Mouse (Mus musculus): ENCODE measurements around the gene Tent4a. TPM values are rescaled to one million over a fixed set of nuclear protein-coding genes. Genes with fewer than 3 reads are reported as not detected.

Gene Tent4a
- polyA plus RNA-seq, 1 experiment from 2014 or later = 6.4 TPM

GRCm38 (mm10) chr13:69478703-69479102 is 55.7 kb downstream of the Tent4a start:
- no peak for ATAC-seq
- H3K4me1 ChIP-seq (ENCODE audit: control insufficient read depth, insufficient read depth, low read depth, low read length) = peaks cover 14% of the 10 kb centered on the region
- H3K27me3 ChIP-seq (replicated peaks; ENCODE audit: control insufficient read depth, insufficient read depth, low read length) = peaks cover 8% of the 10 kb centered on the region
- H3K27ac ChIP-seq (ENCODE audit: low read depth, low read length) = no peak overlapping the region
- H3K9ac ChIP-seq (ENCODE audit: low read depth, low read length) = no peak overlapping the region
- no peaks in the 10 kb centered on the region for H3K36me3 ChIP-seq (ENCODE audit: control insufficient read depth, insufficient read depth, low read length)
- 80% methylated on average over 6 of the region's 6 CpGs for WGBS
- no peaks in the 10 kb centered on the region for H3K9me3 ChIP-seq (ENCODE audit: control insufficient read depth, low read length)
- H3K4me2 ChIP-seq (ENCODE audit: low read length) = no peak overlapping the region
- no peak overlapping the region for H3K4me3 ChIP-seq (ENCODE audit: low read length)

GRCm38 (mm10) chr13:69460635-69461465 is 73.6 kb downstream of the Tent4a start:
- H3K4me1 ChIP-seq (ENCODE audit: control insufficient read depth, insufficient read depth, low read depth, low read length) = no peaks in the 10 kb centered on the region
- WGBS = 47% methylated on average over 17 of the region's 17 CpGs
- no peak overlapping the region for H3K27ac ChIP-seq (ENCODE audit: low read depth, low read length)
- no peak overlapping the region; the same call in 1 of the 2 replicates for H3K9ac ChIP-seq (ENCODE audit: low read depth, low read length)
- H3K36me3 ChIP-seq (ENCODE audit: control insufficient read depth, insufficient read depth, low read length) = no peaks in the 10 kb centered on the region
- no peaks in the 10 kb centered on the region for H3K9me3 ChIP-seq (ENCODE audit: control insufficient read depth, low read length)
- H3K4me3 ChIP-seq (ENCODE audit: low read length) = no peak overlapping the region
- ATAC-seq = peak; percentile 53
- no peaks in the 10 kb centered on the region for H3K27me3 ChIP-seq (replicated peaks; ENCODE audit: control insufficient read depth, insufficient read depth, low read length)
- H3K4me2 ChIP-seq (ENCODE audit: low read length) = no peak overlapping the region

- H3K9me3 ChIP-seq (ENCODE audit: control insufficient read depth, low read length) = no peaks in the 10 kb centered on the region
- no peak overlapping the region for H3K4me3 ChIP-seq (ENCODE audit: low read length)
- no peaks in the 10 kb centered on the region for H3K27me3 ChIP-seq (replicated peaks; ENCODE audit: control insufficient read depth, insufficient read depth, low read length)
- H3K27ac ChIP-seq (ENCODE audit: low read depth, low read length) = no peak overlapping the region
- no peak overlapping the region for H3K9ac ChIP-seq (ENCODE audit: low read depth, low read length)
- no peaks in the 10 kb centered on the region for H3K36me3 ChIP-seq (ENCODE audit: control insufficient read depth, insufficient read depth, low read length)
- H3K4me1 ChIP-seq (ENCODE audit: control insufficient read depth, insufficient read depth, low read depth, low read length) = no peaks in the 10 kb centered on the region
- 16% methylated on average over 8 of the region's 8 CpGs for WGBS
- no peak overlapping the region for H3K4me2 ChIP-seq (ENCODE audit: low read length)
- ATAC-seq = peak; percentile 61; the same call in 1 of the 2 replicates
Measured at GRCm38 (mm10) chr13:69459657-69460458, 74.6 kb downstream of the Tent4a start.

- H3K9ac ChIP-seq (ENCODE audit: low read depth, low read length) = no peak overlapping the region
- no peak for ATAC-seq
- no peak overlapping the region for H3K4me2 ChIP-seq (ENCODE audit: low read length)
- H3K27me3 ChIP-seq (replicated peaks; ENCODE audit: control insufficient read depth, insufficient read depth, low read length) = no peaks in the 10 kb centered on the region
- no peaks in the 10 kb centered on the region for H3K36me3 ChIP-seq (ENCODE audit: control insufficient read depth, insufficient read depth, low read length)
- H3K27ac ChIP-seq (ENCODE audit: low read depth, low read length) = no peak overlapping the region
- no peak overlapping the region for H3K4me3 ChIP-seq (ENCODE audit: low read length)
- no peaks in the 10 kb centered on the region for H3K9me3 ChIP-seq (ENCODE audit: control insufficient read depth, low read length)
- WGBS = 88% methylated on average over 2 of the region's 2 CpGs
- H3K4me1 ChIP-seq (ENCODE audit: control insufficient read depth, insufficient read depth, low read depth, low read length) = no peaks in the 10 kb centered on the region
Measured at GRCm38 (mm10) chr13:69458891-69459290, 75.5 kb downstream of the Tent4a start.

GRCm38 (mm10) chr13:69458461-69458860 is 76.0 kb downstream of the Tent4a start:
- no peak overlapping the region for H3K27ac ChIP-seq (ENCODE audit: low read depth, low read length)
- no peak overlapping the region for H3K4me3 ChIP-seq (ENCODE audit: low read length)
- H3K9ac ChIP-seq (ENCODE audit: low read depth, low read length) = no peak overlapping the region
- H3K36me3 ChIP-seq (ENCODE audit: control insufficient read depth, insufficient read depth, low read length) = no peaks in the 10 kb centered on the region
- no peaks in the 10 kb centered on the region for H3K27me3 ChIP-seq (replicated peaks; ENCODE audit: control insufficient read depth, insufficient read depth, low read length)
- H3K9me3 ChIP-seq (ENCODE audit: control insufficient read depth, low read length) = no peaks in the 10 kb centered on the region
- no peaks in the 10 kb centered on the region for H3K4me1 ChIP-seq (ENCODE audit: control insufficient read depth, insufficient read depth, low read depth, low read length)
- ATAC-seq = no peak
- no peak overlapping the region for H3K4me2 ChIP-seq (ENCODE audit: low read length)
- 94% methylated on average over 6 of the region's 6 CpGs for WGBS

- Histone ChIP-seq H3K4me1 (ENCODE audit: control insufficient read depth, insufficient read depth, low read depth, low read length) (no peaks in the 10 kb centered on the region), H3K9me3 (ENCODE audit: control insufficient read depth, low read length) (no peaks in the 10 kb centered on the region), H3K27ac (ENCODE audit: low read depth, low read length) (no peak overlapping the region), H3K36me3 (ENCODE audit: control insufficient read depth, insufficient read depth, low read length) (no peaks in the 10 kb centered on the region), H3K27me3 (replicated peaks; ENCODE audit: control insufficient read depth, insufficient read depth, low read length) (no peaks in the 10 kb centered on the region), H3K4me2 (ENCODE audit: low read length) (no peak overlapping the region), H3K9ac (ENCODE audit: low read depth, low read length) (no peak overlapping the region), H3K4me3 (ENCODE audit: low read length) (no peak overlapping the region)
- 79% methylated on average over 2 of the region's 2 CpGs for WGBS
- no peak for ATAC-seq
Measured at GRCm38 (mm10) chr13:69457105-69457504, 77.3 kb downstream of the Tent4a start.

GRCm38 (mm10) chr13:69456641-69457040 is 77.8 kb downstream of the Tent4a start:
- ATAC-seq = no peak

GRCm38 (mm10) chr13:69455476-69456175 is 78.8 kb downstream of the Tent4a start:
- ATAC-seq = peak; percentile 35; the same call in 1 of the 2 replicates
- Histone ChIP-seq H3K27ac (ENCODE audit: low read depth, low read length) (no peak overlapping the region), H3K4me3 (ENCODE audit: low read length) (no peak overlapping the region), H3K9me3 (ENCODE audit: control insufficient read depth, low read length) (no peaks in the 10 kb centered on the region), H3K4me2 (ENCODE audit: low read length) (no peak overlapping the region), H3K9ac (ENCODE audit: low read depth, low read length) (no peak overlapping the region), H3K36me3 (ENCODE audit: control insufficient read depth, insufficient read depth, low read length) (no peaks in the 10 kb centered on the region), H3K4me1 (ENCODE audit: control insufficient read depth, insufficient read depth, low read depth, low read length) (no peaks in the 10 kb centered on the region), H3K27me3 (replicated peaks; ENCODE audit: control insufficient read depth, insufficient read depth, low read length) (no peaks in the 10 kb centered on the region)
- 74% methylated on average over 14 of the region's 14 CpGs for WGBS

More at GRCm38 (mm10) chr13:69456641-69457040, 77.8 kb downstream of the Tent4a start:
- no peak overlapping the region for H3K4me2 ChIP-seq (ENCODE audit: low read length)
- H3K27ac ChIP-seq (ENCODE audit: low read depth, low read length) = no peak overlapping the region
- 82% methylated on average over 11 of the region's 11 CpGs for WGBS
- no peak overlapping the region for H3K4me3 ChIP-seq (ENCODE audit: low read length)
- no peaks in the 10 kb centered on the region for H3K4me1 ChIP-seq (ENCODE audit: control insufficient read depth, insufficient read depth, low read depth, low read length)
- H3K9me3 ChIP-seq (ENCODE audit: control insufficient read depth, low read length) = no peaks in the 10 kb centered on the region
- no peaks in the 10 kb centered on the region for H3K36me3 ChIP-seq (ENCODE audit: control insufficient read depth, insufficient read depth, low read length)
- no peak overlapping the region for H3K9ac ChIP-seq (ENCODE audit: low read depth, low read length)
- H3K27me3 ChIP-seq (replicated peaks; ENCODE audit: control insufficient read depth, insufficient read depth, low read length) = no peaks in the 10 kb centered on the region
